Mouse (Mus musculus) inflammation-experienced regulatory T-cells, adult 16 weeks (primary cell): Measurements from ENCODE around the gene Dytn. TPM values are rescaled to one million over a fixed set of nuclear protein-coding genes. Genes with fewer than 3 reads are reported as not detected.

Experiments
- polyA plus RNA-seq: library from polyadenylated mRNA; unstranded; fragments of 100-300 nt; shearing (Covaris generic); gene quantifications from one replicate; pipeline ENCODE4 v1.2.1, GENCODE M21; 2017

The Dytn gene
- polyA plus RNA-seq, result not detected

DNA sequence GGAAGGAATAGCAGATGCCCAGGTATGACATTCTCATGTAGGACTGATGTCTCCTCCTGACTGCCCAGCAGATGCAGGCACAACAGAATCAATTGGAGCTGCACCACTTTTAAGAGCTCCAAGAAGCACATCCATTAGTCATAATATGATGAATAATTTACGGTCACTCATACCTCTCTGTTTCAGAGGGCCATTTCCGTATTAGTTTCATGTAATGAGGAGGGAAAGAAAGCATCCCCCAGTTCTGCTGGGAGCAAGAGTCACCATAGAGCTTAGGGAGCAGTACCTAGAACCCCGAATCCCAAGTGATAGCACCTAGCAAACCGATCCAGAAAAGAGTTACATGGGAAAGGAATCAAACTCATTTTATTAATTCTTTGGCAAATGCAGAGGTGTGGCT, at the start of gene Dytn:
TSS of gene Dytn (minus strand) at position 101 of the 400 bp plus-strand sequence.

GRCm38 (mm10) chr1:63730240-63730771, 43.6 kb upstream of the Dytn start, which contains the start of the genes Mdh1b and Fastkd2:
Mdh1b (minus strand) TSS chr1:63730318.
Fastkd2 (plus strand) TSS chr1:63730614.

DNA sequence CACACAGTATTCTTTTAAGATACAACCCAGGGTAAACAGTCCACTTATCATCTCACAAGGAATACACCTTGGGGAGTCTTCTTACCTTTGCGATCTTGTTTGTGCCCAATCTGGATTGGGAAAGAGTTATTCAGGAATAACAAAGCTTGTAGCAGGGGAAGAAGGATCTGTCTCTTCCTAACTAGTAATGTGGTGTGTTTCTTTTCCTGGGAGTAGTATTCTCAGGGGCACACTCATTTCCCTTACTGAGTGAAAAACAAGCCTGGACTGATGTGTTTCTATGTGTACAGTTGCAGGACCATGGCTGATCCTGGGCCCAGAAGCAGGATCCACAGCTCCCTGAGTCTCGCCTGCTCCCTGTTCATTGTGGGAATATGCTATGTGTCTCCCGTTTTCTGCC, 71.1 kb downstream of the Dytn start, which contains the start of gene Gm39653:
TSS of gene Gm39653 (plus strand) at position 301 of the 400 bp plus-strand sequence.

Other genes starting within 250 kb of the Dytn start
- not detected for gene Adam23, start 241.0 kb downstream of the Dytn start, polyA plus RNA-seq
- gene Gm39653, start 71.0 kb downstream of the Dytn start, polyA plus RNA-seq, result not detected
- not detected for gene Mdh1b, start 43.4 kb upstream of the Dytn start, polyA plus RNA-seq
- 59.8 TPM for gene Fastkd2, start 43.7 kb upstream of the Dytn start, polyA plus RNA-seq
- not detected for gene 4933402D24Rik, start 82.3 kb upstream of the Dytn start, polyA plus RNA-seq